Mouse (Mus musculus) 3T3-L1 (cell line): ENCODE measurements around the gene Clec16a.

Experiments used
- DNase-seq: peaks from one replicate; pipeline ENCODE4 v3.0.0-alpha.2; 2015; ENCODE audit warnings: low read depth, low spot score

The Clec16a gene

GRCm38 (mm10) chr16:10642857-10643633 lies 97.9 kb downstream of the Clec16a start:
- no peak for DNase-seq

- DNase-seq = no peak
Measured at GRCm38 (mm10) chr16:10644238-10644637, 99.1 kb downstream of the Clec16a start.

GRCm38 (mm10) chr16:10644731-10645130 lies 99.6 kb downstream of the Clec16a start:
- no peak for DNase-seq

GRCm38 (mm10) chr16:10651804-10652203 lies 106.7 kb downstream of the Clec16a start:
- DNase-seq = no peak

- no peak for DNase-seq
Measured at GRCm38 (mm10) chr16:10652935-10653334, 107.8 kb downstream of the Clec16a start.

- DNase-seq = no peak
Measured at GRCm38 (mm10) chr16:10655236-10655635, 110.1 kb downstream of the Clec16a start.

- no peak for DNase-seq
Measured at GRCm38 (mm10) chr16:10655926-10656325, 110.8 kb downstream of the Clec16a start.

- no peak for DNase-seq
Measured at GRCm38 (mm10) chr16:10656461-10656860, 111.3 kb downstream of the Clec16a start.

- DNase-seq = no peak
Measured at GRCm38 (mm10) chr16:10656939-10657338, 111.8 kb downstream of the Clec16a start.

DNA sequence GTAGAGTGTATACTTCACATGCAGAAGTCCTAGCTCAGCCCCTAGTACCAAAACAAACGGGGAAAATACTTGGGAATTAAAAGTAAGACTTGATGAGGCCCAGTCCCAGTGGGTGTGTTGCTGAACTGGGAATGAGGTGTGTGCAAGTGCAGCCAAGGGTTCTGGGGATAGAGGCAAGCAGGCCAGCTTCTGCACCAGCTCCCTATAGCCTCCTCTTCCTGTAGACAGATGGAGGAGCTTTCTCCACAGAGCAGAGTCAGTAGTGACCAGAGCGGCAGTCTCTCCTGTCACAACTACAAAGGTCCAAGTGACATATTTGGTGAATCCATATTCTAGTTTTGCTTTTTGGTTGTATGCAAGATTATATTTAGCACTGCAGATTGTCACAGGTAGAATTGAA lies 114.1 kb downstream of the Clec16a start:
- no peak for DNase-seq

DNA sequence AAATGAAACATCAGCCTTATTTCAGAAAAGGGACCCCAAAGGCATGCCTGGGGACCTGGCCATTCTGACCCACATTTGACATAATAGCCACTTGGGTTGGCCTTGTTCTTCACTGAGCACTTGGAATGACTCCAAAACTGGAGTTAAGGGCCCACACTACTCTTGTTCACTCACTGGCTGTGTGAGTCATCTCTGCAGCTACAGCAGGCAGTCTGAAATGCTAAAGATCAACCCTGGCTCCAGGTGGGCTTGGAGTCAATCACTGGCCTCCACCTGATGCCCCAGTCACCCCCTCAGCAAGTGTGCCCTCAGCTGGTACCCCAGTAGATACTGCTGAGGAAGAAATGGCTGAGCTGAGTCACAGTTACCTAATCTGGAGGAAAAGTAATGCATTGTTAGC lies 115.4 kb downstream of the Clec16a start:
- DNase-seq = peak; percentile 85

- DNase-seq = no peak
Measured at GRCm38 (mm10) chr16:10661385-10661784, 116.2 kb downstream of the Clec16a start.

DNA sequence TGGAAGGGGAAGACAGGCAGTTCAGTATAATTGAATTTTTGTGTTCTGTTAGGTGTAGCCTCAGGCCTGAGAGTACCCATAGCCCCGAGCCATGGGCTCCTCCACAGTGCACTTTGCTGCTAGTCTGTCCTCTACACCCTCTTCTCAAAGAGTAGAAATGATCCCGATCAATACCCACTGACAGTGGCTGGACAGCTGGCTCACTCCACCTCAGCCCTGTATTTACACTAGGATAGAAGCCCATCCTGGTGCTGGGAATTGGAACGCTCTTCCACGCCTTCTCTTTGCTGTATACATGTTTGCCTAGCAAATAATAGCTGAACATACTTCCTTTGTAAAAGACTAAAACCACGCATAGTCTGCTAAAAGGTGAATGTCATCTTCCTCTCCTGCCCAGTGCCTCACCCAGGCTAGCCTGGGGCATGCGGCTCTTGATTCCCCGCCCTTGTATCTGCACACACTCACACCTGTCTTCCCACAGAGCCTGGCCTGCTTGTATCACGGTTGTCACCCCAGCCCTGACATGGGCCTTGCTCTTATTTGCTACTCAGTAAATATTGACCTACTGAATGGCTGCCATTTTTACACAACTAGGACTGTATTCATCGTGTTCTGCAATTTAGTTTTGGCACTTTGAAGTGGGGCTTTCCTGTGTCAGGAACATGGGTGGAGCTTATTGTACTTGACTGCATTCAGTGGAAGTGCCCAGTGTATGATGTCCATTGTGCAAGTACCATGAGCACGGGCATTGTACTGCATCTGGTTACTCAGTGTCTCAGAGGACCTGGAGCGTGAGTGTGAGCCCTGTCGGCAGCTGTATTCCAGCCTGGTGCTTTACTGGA lies 119.0 kb downstream of the Clec16a start:
- DNase-seq = peak; percentile 39

- peak; percentile 75 for DNase-seq
Measured at GRCm38 (mm10) chr16:10664921-10665894, 120.1 kb downstream of the Clec16a start.

GRCm38 (mm10) chr16:10666766-10667165 lies 121.6 kb downstream of the Clec16a start:
- no peak for DNase-seq

DNA sequence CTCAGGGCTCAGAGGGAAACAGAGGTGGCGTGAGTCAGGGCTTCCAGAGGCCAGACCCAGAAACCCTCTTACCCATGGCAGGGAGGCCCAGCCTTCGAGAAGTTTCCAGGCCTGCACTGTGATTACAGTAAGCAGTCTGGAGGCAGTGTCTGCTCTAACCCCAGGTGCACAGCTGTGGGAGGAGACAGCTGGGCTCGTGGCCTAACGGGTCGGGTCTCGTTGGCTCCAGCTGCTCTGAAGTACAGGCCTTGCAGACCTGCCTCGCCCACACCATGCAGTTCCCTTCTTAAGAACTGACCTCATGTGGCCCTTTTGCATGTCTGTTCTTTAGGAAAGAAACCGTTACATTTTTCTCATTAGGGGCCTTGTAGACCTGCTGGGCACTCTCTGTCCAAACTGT lies 123.3 kb downstream of the Clec16a start:
- no peak for DNase-seq

DNA sequence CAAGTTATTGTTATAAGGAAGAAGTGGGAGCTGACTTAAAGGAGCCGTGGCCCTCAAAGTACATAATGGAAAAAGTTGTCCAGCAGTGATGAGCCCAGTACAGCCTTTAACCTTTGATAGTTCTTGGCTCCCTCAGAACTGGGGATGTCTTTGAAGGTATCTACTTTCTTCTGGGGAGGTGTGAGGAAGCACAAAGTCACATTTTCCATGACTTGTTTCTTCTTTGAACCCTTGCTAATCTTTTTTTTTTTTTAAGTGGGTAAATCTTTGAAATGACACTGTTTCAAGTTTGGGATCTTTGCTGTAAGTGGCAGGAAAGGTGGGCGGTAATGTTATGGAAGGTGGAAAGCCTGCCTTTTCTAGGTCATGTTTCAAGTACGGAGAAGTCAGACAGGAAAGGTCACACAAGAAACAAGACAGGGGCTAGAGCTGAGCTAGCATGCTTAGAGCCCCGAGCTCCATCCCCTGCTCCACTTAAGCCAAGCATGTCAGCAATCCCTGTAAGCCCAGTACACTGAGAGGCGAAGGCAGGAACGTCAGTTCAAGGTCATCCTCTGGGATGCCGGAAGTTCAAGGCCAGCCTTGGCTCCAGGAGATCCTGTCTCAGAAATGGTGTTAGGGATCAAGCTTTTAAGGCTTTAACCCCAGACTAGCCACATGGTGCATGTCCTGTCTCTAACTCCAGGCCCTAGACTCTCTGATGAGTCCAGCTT lies 124.0 kb downstream of the Clec16a start:
- DNase-seq = no peak

GRCm38 (mm10) chr16:10669936-10670335 lies 124.8 kb downstream of the Clec16a start:
- DNase-seq = no peak

DNA sequence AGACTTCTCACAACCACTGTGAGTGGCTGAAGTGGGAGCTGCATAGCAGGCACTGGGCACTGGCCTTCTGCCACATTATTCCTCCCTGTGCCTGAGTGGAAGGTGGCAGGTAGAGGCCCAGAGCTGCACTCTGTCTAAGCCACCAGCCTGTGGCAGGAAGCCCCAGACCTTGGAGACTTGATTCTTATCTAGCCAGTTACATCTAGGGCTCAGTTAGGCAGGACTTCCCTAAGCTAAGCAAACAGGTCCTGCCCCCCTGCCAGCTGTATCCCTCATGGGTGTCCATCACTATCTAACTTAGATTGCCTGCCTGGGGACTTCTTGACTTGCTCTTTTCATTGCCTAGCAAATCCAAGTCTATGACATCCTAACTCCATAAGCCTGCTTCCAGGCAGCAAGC lies 127.4 kb downstream of the Clec16a start:
- no peak for DNase-seq

- DNase-seq = no peak
Measured at GRCm38 (mm10) chr16:10674020-10674419, 128.9 kb downstream of the Clec16a start.

DNA sequence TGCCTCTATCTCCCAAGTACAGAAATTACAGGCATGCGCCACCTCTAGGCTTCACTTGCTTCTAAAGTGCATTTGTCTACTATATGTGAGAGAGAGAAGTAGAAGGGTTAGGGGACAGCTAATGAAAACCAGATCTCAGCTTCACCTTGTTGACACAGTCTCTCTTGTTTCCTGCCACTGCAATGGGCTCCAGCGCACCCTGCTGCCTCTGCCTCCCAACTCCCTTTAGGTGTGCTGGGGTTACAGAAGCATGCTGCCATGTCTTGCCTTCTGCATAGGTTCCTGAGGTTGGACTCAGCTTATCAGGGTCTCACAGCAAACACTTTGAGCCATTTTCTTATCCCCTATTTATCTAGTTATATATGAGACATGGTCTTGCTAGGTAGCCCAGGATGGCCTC lies 129.8 kb downstream of the Clec16a start:
- DNase-seq = no peak
